Mouse (Mus musculus) c-Kit-positive CD71-negative TER-119-negative erythroid progenitor cells, embryonic 14.5 days (primary cell): ENCODE measurements at regions not wholly inside any gene's neighbourhood (a gene's known extent, or its start where the extent isn't known, plus 50 kb on each side); places are given as distances from the start of the nearest gene placed in this dataset.

ENCODE experiments used
- DNase-seq: peaks from one replicate; pipeline ENCODE4 v3.0.0-alpha.2; 2013; ENCODE audit warnings: low read depth

DNA sequence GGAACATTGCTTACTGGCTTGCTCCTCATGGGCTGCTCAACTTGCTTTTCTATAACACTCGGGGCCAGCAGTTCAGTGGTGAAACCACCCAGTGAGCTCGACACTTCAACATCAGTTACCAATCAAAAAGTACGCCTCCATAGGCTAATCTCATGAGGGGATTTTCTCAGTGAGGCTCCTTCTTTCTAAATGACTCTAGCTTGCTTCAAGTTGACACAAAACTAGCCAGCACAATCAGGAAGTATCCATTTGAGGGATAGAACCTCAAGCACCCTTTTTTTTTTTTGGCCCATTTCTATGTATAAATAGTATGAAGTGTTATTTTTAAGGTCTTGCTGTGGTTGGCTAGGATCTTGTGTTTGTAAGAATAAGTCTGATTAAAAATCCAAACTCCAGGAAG is 321.7 kb upstream of the Ubash3b start:
- no peak for DNase-seq

DNA sequence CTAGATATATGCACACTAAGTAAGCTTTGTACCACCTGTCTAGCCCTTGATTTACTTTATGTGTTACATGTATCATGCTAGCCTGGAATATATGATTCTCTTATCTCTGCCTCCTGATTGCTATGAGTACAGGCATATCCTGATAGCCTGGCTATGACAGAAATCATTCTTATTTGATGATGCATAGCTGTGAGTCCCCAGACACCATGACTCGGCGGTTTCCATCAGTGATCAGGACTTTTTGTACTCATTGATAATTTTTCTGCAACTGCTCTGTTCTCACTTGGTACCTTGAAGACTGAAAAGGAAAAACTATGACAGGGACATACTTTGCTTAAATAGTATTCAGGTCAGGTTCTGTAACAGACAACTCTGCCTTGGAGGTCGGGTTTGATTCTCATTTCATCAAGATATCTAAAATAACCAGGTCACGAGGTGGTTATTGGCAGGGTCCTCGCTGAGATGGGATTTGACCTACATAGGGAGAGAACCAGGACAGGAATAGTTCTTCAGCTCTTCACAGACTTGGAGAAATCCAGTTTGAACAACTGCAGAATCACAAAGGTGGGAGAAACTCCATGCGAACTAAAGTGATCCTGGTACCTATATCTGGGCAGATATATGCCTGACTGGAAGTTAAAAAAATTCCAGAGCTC is 320.2 kb upstream of the Ubash3b start:
- DNase-seq: no peak

DNA sequence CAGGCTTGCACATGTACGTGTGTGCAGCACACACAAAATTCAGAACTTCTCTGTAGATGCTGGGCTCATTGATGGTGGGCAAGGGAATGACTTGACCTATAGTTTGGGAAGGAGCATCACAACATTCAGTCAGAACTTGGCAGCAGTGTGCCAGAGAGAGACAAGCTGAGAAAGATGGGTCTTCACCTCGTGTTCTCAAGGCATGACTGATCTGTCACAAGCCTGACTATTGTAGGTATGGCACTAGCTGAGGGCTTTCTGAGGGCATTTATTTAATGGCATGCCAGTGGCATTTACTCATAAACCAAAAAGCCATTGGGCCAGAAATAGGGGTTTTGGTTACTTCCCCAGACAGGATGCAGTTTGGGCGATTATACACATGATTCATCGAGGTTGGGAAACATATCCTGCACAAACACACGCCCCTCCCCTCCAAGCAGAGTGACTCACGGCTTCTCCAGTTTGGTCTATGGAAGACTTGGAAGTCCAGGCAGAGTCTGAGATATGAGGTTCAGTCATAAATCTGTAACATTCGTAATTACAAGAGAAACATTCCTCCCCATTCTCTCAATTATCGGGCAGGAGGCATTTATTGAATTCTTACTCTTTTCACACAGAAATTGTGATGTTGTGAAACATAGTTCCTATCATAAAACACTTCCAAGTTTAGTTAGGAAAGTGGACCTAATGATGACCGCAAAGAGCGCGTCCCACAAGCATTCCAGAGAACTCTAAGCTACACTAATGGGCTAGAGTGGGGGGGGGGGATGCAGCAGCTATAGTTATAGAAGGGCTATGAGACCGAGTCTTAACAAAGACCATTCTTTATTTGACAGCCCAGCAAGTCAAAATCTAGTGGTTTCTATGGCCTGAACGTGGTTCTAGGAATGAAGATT is 318.6 kb upstream of the Ubash3b start:
- no peak for DNase-seq

DNA sequence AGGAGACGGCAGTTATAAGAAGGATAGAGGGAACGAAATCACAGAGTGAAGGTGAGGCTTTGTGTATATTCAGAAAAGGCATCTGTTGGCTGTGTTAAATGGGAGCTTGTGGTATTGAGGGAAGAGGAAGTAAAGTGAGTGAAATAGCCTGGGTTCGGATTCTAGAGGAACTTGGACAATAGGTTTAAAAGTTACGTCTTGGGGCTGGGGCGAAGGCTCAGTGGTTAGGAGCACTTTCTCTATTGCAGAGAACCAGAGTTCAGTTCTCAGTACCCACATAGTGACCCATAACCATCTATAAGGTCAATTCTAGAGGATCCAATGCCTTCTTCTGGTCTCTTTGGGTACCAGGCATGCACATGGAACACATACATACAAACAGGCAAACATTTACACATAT is 317.6 kb upstream of the Ubash3b start:
- DNase-seq: no peak

DNA sequence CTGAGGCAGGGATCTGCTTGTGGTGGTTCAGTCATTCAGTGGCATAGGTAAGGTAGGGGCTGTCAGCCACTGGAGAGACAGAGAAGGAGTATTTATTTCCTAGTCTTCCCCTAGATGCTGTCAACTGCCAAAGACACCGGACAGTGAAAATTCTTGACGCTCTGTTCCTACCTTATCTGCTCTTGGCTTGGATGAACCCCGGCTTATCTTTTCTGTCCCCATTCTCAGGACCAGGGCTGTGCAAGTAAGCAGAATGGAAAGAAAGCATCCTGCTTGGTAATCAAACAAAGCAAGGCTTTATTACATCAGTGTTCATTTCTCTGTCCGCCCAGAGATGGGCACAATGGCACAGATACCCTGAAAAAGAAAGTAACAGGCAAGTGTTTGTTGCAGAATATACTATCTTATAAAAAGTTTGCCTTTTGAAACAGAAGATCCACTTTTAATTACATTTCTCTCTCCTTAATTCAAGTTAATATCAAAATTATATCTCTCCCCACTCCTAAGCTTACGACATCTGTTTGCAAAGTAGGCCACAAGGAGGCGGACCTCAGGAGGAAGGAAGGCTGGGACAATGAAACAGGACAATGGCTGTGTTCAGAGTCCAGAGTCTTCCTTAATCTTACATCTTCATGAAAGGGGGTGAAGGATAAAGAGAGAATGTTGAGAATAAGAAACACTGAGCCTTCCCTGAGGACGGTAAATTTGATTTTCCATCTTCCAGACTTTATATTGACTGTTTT is 316.8 kb upstream of the Ubash3b start:
- DNase-seq: no peak

DNA sequence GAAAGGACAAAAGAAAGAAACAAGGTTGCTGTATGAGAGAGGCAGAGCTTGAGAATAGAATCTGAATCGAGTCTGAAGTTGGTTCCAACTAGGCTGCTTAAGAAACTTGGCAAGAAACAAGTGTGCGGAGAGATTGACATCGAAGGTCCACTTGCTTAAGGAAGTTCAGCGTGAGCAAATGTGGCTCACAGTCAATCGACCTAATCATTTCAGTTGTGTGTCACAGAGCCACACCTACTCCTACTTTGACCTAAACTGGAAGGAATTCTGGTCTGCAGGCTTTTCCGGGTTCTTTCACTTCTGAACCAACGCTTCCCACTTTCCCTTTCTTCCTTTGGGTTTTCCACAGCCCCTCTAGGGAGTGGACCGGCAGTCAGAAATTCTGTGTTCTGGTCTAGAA is 313.8 kb upstream of the Ubash3b start:
- no peak for DNase-seq

DNA sequence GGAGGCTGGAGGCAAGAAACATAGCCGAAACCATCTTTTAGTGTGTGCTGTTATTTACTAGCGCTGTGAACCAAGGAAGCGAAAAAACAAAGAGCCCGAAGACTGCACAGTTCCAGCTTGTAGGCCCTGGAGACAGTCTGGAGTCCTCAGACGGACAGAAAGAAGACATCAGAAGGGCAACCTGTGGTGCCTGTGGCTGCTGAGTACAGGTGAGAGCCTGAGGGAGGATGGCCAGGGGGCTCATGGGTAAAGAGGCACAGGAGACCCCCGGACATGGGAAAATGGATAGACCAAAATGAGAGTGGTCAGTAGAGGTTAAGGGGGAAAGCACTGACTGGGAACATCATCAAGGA is 313.4 kb upstream of the Ubash3b start:
- no peak for DNase-seq

DNA sequence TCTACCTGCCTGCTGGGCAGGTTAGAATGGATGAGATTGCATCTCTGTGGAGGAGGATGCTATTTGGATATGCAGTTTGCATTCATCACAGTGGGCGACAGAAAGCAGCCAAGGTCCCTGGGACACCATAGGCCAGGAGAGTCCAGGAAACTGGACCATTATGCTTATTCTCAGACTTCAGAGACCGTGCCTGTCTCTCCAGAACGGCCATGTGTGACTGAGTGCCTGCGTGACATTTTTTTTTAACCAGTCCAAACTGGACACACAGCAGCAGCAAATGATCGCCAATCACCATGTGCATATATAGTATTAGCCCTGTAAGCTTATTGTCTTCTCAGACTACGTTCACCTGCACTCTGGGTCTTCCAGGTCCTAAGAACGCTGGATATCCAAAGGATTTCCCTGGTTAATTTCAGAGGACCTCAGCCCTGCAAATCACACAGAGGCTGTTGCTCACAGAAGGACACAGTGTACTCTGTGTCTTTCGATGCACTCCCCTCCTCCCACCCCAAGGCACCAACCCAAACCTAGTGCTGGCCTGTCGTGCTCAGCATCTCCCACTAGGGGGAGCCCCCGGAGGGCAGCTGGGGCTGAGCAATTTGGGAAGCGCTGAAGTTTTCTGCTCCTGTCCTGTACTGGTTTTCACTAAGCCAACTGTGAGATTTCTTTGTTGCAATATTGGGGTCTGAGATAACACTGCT is 312.9 kb upstream of the Ubash3b start:
- peak; percentile 35 for DNase-seq

DNA sequence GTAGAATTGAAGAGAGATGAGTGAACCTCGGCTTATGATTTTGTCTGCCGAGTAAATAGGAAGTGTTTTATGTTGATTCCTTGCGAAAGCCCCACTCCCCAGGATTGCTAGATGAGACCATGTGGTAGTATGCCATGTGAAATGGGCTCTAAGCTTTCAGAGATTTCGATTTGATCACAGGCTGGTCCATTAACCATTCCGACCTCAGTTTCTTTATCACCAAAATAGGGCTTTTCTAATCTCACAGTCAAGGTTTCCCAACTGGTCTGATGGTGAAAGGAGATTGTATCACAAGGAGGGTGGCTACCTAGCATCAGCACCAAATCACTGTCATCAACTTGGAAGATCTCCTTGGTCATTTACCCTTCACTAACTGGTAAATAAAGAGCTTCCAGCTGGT is 312.0 kb upstream of the Ubash3b start:
- DNase-seq: no peak

DNA sequence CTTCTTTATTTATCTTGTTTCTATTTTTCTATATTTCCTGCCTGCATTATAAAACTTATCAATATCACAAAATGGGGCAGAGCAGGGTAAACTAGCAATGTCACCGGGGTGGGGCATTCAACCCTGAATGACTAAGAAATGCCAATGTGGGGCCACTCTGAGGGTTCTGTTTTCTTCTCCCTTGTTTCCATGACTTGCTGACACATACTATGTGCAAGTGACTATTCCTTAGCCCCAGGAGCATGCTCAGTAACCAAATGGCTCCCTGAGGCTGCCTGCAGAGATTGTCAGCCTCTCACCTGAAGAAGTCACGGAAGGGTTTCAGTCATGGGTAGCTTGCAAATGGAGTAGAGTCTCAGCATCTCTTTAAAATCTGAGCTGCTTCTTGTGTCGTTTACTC is 309.8 kb upstream of the Ubash3b start:
- no peak for DNase-seq

DNA sequence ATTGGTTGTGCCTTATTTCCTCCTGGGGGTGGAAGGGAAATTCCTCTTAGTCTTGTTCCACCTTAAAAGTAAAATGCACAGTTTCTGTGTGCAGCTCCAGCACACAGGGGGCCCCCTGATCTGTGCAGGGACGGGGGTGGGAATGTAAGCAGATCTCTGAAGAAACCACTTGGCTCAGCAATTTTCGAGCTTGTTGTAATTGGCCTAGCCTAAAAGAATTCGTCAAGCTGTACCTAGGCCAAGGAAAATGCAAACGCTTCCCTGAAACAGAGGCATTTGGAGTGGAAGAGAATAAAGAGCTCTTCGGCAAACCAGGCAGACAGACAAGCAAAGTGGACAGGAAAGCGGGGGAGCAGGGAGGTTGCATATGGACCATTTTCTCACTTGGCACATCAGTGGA is 308.5 kb upstream of the Ubash3b start:
- no peak for DNase-seq

DNA sequence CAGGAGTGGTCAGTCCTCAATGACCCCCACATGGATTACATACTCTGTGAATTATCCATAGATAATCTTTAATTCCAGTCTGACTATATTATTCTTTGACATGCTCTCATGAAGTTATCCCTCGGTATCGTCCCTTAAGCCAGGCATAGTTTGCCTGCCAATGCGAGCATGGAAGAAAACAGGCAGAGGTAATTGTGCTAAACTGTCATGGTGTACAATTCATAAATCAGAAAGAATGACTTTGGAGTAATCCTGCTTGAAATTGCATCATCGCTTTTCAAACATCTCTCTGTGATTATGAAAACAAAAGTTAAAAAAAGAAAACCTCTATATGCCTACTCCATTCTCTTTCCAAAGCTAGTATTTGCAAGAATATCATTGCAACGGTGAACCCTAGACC is 307.9 kb upstream of the Ubash3b start:
- no peak for DNase-seq

DNA sequence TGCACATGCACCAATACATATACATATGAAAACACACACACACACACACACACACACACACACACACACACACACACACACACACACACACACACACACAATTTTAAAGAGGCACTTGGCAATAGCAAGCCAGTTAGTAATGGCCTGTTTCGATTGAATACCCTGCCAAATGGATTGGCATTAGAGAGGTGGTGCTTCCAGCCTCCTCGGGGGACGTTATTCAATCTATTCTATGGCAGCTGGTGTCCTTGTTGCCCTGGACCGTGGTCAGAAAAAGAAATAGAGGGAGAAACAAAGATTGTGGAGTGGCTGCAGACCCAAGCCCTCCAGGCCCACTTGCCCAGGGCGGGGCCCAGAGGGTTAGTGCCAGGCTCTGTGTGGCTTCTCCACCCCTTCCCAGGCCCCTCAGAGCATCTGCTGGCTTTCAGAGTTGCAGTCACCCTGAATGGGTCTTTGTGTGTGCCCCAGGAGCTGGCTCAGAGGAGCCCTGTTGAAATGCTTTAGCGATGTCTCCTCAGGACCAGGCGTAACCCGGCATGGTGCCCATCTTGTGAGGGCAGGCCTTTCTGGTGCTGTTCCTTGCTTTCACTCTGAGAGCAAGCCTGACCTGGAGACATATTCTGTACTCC is 302.7 kb upstream of the Ubash3b start:
- DNase-seq: no peak

DNA sequence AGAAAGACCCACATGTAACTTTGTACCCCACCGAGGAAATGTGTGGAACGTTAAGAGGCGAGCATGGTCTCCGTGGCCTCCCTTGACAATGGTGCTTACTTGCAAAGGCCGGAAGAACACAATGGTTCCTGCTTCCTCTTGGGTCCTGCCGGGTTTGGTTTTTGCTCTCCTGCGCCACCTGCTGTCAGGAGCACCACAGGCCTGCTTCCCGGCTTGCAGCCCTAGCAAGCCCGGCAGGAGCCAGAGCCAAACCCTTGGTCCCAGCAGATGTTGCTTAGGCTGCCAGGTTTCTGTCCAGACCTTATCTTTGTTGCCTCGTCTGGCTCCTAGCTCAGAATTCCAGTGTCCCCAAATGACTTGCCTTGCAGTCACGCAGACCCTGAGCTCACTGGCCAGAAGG is 300.2 kb upstream of the Ubash3b start:
- DNase-seq: no peak

DNA sequence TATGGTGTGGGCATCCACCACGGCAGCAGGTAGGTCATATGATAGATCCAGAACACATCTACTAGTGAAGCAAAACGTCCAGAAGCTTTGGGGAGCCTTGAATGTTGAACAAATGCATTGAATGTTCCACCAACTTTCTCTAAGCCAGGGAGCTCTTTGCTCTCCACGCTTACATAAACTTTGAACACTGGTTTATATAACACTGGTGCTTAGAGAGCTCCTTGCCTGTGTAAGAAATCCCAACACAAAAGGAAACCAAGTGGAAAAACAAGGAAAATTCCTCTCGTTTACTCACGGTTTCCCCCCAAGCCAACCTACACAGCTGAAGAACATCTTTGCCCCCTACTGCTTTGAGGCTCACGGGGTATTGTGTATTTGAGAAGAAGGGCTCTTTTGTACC is 299.2 kb upstream of the Ubash3b start:
- DNase-seq: no peak

DNA sequence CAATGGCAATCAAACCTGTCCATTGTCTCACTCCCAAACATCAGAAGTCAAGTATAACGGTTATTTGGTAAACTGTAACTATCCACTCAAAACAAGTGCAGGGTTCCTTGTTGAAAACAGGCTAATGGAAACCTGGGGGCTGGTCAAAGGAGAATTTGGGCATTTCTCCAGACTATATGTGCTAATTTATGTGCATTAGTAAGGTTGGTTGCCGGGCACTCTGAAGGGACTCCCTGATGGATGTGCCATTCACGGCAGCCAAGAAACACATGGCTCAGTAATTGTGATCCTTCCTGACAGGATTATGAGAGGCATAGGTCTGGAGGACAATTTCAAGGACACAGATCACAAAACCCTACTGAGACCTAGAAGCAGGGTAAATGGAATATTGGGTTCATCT is 295.5 kb upstream of the Ubash3b start:
- no peak for DNase-seq

DNA sequence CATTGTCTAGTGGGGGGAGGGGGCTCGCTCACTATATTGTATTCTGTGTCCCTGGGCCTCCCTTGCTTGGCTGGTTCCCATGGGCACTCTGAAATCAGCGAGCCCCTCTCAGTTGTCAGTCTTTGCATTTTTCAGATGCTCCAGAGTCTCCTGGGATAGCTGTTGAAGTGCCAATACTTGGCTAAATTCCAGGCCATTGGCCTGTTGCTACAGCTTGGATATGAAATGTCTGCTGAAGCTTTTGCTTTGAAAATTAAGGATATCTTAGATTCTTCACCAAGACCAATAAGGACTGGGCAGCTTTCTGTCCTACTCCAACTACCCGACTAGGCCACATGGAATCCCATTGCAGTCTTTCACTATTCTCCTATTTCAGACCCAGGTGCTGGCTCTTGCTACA is 290.2 kb upstream of the Ubash3b start:
- DNase-seq: no peak

DNA sequence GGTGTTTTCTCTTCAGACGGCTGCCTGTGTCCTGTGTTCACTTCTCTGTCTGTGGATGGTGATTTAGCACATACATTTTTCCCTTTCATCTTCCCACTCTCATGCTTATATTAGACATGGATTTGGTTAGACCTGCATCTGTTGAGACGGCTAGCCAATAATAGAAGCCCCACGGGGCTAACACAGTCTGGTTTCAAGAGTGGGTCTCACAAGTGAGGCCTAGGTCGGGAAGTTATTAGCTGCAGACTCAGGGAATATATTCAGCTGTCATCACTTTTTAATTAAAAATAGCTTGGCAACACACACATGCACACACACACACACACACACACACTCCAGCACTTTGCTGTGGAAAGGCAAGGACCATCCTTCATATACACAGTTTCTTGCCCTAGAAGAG is 287.7 kb upstream of the Ubash3b start:
- no peak for DNase-seq

DNA sequence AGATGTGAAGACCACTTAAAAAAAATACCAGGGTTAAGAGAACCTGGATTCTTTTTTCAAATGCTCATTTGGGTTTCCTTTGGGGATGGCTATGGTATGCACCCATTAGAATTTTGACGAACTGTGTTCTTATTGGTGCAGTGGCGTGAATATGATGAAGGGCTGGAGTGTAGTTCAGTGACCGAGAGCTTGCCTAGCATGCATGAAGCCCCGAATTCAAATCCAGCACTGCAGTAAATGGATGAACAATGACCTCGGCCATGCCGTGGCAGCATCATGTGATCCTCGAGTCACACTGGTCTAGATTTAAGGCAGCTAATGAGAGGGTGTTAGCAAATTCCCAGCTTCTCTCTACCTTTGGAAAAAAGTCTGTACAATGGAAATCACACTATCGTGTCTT is 286.4 kb upstream of the Ubash3b start:
- no peak for DNase-seq

DNA sequence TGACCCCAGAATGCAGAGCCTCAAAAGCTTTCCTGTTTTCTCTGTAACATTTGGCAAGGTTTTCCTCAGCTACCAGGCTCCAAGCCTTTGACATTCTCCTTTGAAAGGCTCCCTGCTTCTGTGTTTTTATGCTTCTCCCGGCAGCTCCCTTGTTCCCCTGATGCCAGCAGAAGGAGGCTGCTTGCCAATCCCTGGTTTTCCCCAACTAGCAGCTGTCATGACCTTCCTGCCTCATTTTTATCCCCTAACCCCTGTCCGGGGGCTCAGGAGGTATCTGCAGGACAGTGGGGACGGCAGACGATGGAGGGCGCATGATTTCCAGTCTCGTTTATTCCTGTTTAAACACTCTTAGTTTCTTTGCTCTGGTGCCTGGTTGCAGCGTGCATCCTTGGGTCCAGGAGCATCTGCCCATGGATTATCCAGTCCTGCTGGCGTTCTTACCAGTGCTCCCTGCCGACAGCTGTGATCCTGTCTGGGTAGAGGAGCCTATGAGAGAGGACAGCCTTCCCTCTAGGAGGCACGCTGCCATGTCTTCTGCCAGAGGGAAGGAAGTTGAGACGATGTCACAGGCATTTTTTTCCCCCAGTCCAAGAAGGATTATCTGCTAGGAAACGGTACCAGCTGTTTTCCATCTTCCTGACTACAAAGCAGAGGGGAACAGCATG is 285.8 kb upstream of the Ubash3b start:
- no peak for DNase-seq

DNA sequence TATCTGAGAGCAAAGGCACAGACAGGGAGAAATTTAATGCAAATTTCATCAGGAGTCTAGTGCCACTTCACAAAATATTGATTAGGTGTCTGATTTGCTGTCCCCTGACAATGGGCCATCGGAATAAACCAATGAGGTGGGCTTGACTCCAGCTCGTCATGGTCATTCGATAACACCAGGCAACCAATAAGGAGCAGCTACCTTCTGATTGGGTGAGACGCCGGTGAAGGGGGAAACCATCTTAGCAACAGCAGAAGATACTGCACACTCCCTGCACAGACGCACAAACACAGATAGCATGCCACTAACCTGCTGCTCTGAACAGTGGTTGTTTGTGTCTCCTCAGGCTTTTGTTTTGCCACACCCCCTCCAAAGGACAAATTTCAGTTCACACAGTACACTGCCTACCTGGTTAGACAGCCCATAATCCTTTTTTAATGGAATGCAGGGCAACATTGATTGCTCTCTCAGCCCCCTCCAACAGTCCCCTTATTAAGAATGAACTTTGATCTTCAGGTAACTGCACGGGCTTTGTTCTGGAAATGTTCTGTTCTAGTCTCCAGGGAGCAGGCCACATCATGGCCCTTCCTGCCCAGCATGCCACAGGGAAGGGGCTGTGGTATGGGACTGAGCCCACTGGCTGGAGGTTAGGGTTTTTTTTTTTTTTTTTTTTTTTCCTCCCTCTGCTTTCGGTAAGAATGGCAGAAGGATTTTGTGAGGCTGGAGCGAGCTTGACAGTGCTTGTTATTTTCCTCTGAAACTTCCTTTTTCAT is 285.1 kb upstream of the Ubash3b start:
- no peak for DNase-seq
